Mouse (Mus musculus): ENCODE results near the gene Antxr1. TPM values are rescaled to one million over a fixed set of nuclear protein-coding genes. Genes with fewer than 3 reads are reported as not detected.

The Antxr1 gene
- polyA plus RNA-seq, 1 experiment: 6.4 TPM

DNA sequence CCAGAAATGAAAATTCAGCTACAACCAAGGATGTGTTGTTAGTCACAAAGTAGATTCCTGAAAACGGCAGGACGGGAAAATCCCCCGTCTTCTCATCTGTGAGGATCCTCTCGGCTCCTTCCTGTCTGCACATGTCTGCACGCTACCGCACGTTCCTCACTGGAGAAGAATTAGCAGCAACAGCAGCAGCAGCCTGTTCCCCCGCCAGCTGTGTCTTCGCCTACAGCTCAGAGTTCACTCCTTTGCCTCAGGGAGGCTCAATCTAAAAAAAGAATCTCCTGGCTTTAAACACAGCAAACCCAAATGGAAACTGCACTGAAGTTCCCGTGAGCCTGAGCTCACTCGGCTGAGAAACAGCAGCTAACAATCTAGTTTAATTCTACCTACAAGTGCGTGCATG is 148.6 kb downstream of the Antxr1 start:
- peak; percentile 50 for DNase-seq (ENCODE audit: low read depth)

- DNase-seq (ENCODE audit: low read depth): no peak
Measured at GRCm38 (mm10) chr6:87184418-87184817, 151.2 kb downstream of the Antxr1 start.

- DNase-seq (ENCODE audit: low read depth): no peak
Measured at GRCm38 (mm10) chr6:87183981-87184380, 151.6 kb downstream of the Antxr1 start.

DNA sequence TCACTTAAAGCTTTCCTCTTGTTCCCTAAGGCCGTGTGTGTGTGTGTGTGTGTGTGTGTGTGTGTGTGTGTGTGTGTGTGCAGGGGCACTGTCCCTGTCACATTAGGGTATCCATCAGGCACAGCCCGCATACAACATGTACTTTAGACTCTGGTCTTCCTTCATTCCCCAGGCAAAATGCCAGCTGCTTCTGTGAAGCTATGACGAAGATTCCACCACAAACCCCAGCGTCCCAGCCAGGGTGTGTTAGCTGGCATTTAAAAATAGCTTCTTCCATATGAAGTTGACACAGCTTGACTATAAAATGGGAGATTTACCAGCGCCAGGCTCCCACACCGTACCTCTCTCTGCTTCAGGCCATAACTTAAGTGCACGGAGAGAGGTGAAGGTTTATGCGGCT is 152.5 kb downstream of the Antxr1 start:
- DNase-seq (ENCODE audit: low read depth): no peak

- no peak for DNase-seq (ENCODE audit: low read depth)
Measured at GRCm38 (mm10) chr6:87182736-87183135, 152.9 kb downstream of the Antxr1 start.

- DNase-seq (ENCODE audit: low read depth): no peak
Measured at GRCm38 (mm10) chr6:87171461-87171860, 164.2 kb downstream of the Antxr1 start.

DNA sequence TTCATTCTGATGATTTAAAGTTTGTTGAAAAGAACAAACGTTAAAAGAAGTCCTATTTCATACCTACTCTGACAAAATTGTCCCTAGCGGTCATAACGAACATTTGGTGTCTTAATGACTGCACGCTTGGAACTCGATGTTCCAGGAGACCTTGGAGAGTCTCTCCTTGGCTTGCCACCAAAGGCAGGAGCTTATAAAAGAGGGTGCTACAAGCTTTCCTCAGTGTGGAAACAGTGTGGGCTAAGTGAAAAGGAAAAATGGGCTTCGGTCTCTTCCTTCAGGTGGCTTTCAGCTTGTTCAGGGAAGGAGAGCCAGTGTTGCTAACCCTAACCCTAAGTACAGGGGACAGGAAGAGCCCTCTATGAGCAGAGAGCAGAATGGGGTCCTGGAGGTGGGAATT is 164.7 kb downstream of the Antxr1 start:
- no peak for DNase-seq (ENCODE audit: low read depth)

- no peak for DNase-seq (ENCODE audit: low read depth)
Measured at GRCm38 (mm10) chr6:87170277-87170676, 165.3 kb downstream of the Antxr1 start.

- no peak for DNase-seq (ENCODE audit: low read depth)
Measured at GRCm38 (mm10) chr6:87168021-87168420, 167.6 kb downstream of the Antxr1 start.

DNA sequence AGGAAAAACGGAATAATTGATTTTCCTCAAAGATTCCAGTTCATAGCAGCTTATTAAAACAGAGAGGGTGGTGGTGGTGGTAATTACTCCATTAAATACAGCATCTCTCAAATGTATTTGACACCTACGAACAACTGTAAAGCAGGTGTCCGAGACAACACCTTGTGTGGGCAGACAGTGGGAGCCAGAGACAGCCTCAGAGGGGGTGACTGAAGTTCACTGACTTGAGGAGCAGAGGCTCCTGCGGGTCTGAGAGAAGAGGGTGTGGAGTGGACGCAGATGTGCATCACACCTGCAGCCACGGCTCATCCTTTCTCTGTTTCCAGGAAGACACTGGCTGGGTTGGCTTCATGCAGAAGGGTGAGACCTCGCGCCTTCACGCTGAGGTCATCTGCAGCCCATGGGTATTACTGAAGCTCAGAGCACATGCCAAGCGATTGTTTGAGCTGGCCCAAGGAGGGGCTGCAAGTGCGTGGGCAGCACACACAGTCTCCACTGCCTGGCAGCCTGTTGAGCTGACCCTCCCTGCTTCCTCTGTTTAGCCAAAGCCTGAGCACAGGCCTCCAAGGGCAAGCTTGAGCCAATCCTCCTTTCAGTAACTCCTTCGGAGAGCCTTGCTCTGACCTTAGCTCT is 168.8 kb downstream of the Antxr1 start:
- DNase-seq (ENCODE audit: low read depth): no peak

DNA sequence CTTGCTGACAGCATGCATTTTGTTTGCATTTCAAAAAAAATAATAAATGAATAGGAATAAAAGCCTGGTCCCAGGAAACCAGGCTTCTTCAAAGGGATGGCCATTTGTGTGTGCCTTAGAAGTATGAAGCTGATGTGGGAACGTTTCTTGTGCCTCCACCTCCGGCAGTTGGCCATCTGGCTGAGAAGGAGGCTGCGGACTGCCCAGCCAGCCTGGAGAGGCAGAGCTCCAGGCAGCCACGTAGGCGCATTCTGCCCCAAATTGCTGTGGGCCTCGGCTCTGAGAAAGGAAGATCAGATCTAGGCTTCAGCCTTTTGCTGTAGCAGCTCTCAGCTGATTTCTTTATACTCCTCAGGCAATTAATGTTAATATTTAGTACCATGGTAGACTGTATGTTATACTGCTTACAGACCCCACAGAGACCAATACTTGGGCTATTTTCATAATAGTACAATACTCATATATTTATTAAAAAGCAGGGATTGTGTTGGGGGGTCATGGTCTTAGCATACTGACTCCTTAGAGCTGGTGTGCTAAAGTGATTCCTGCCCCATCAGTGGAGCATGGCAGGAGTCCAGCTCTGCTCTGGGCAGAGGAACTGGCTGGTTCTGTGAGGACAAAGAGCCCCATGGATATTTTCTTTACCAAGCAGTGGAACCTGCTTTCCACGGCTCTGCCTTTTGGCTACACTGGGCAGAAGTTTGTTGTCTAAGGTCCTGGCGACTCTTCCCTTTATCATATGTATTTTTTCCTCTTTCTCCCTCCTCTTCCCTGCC is 169.9 kb downstream of the Antxr1 start:
- DNase-seq (ENCODE audit: low read depth): no peak

DNA sequence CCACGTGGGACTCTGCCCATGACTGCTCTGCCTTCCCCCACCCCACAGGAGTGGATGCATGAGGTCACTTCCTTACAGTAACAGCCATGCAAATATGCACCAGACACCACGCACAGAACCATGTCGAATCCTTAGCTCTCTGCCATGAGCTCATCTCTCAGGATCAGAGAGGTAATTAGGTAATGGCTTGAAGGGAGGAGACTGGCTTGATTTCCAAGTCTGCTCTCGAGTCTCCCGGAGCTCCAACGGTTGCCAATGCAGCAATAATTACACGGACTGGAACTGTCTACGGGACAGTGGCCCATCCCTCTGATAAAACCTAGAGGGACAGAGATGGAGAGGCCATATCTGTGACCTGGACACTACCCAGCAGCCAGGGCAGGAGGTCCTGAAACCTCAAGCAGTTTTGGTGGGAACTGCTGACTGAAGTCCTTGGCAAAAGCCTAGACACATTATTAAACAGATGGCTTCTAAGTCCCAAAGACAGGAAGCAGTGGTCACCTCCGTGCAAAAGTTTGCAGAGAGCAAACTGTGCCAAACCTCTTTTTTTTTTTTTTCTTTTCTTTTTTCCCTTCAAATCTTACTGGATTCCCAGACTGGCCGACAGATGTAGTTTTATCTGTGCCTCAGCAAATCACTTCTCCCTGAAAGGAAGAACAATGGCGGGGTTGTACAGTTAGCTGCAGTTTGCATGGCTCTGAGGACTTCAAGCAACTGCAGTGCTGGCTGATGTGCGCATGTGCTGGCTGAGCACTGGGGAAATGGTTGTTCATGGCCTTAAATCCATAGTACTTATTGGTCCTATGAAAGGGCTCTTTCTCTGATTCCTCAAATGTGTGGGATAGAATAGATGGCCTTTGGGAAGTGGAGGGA is 174.0 kb downstream of the Antxr1 start:
- DNase-seq (ENCODE audit: low read depth): no peak

GRCm38 (mm10) chr6:87160196-87160595 is 175.4 kb downstream of the Antxr1 start:
- DNase-seq (ENCODE audit: low read depth): no peak

DNA sequence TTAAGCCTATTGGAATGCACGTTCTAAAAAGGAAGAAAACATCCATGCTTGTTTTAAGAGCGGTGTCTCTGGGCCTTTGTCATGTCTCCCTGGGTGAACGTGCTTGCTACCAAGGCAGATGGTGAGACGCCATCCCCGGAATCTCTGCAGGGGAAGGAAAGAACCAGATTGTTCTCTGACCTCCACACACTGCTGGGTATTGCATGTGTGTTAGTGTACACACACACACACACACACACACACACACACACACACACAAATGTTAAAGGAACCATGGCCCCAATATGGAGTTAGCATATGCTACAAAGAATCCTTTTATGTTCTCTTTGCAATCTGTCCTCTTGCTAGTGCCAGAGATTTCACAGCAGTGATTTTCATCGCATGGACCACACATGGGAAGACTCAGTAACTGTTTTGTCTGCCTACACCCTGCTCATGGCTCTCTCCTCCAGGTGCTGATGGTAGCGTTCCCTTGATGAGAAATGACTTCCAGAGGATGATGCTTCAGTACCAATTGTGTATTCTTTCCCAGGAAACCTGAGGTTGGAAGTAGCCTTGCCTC is 177.5 kb downstream of the Antxr1 start:
- no peak for DNase-seq (ENCODE audit: low read depth)

- no peak for DNase-seq (ENCODE audit: low read depth)
Measured at GRCm38 (mm10) chr6:87153836-87154235, 181.8 kb downstream of the Antxr1 start.

GRCm38 (mm10) chr6:87153231-87153580 is 182.4 kb downstream of the Antxr1 start:
- DNase-seq (ENCODE audit: low read depth): no peak

DNA sequence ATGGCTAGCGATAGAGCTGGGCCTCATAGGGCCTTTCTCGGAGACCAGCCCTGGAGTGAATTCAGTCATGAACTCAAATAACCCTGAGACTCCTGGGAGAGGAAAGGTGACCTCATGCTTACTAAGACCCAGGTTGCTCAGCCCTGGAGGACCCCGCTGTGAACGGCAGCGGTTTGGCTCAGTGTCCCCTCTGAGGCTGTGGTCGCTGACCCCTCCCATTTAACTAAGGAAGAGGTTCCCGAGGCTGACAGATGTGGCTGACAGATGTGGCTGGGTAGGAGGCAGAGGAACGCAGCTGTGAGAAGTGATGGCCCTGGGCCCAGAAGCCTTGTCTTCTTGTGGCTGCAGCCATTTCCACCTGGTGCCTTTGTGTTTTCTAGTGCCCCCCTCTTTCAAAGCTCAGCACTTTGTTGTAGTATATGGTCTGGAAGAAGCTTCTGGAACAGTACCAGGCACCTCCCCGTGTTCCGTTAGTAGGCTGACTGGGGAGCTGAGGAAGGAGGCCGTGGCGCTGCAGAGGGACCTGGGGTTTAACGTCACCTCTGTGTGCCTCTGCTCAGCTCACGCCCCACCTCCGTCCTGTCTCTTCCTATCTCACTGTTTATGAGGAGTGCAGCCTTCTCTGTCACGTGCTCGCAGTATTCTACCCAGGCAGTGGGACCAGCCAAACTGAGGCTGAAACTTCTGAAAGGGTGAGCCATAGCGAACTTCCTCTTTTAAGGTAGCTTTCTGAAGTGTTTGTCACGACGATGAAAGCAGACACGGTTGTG is 183.0 kb downstream of the Antxr1 start:
- no peak for DNase-seq (ENCODE audit: low read depth)

GRCm38 (mm10) chr6:87151427-87151826 is 184.2 kb downstream of the Antxr1 start:
- no peak for DNase-seq (ENCODE audit: low read depth)

DNA sequence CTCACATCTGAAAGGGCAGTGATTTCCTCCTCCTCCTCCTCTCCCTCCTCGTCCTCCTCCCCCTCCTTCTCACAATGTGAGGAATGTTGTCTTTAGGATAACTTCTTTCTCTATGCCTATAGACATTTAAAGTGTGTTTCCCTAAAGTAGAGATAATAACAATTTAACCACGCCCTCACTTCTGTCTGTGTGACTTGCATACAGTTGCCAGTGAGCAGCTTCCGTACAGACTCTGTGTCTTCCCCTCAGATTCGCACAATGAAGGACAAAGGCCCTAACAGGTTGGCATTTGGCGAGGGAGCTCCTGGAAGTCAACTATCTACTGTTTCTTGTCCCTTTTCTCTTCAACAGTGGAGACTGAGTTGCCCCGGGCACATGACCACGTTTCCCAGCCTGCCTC is 185.2 kb downstream of the Antxr1 start:
- no peak for DNase-seq (ENCODE audit: low read depth)

GRCm38 (mm10) chr6:87147921-87148320 is 187.7 kb downstream of the Antxr1 start:
- no peak for DNase-seq (ENCODE audit: low read depth)

DNA sequence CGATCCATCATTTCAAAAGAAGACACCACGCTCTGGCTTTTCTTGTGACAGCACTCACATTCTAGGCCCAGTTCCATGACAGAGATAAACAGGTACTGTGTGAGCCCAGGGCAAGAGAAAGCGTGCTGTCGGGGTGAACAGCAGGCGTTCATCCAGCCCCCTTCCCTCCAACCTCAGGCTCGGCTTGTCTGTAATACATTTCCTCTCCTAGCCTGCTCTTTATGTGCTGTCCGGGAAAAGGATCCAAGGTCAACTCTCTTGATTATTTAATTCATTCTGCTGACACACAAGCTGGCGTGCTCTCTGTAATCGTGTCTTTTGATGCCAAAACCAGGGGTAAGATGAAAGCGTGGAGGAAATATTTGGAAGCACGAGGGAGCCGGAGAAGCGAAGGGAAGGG is 192.0 kb downstream of the Antxr1 start:
- DNase-seq (ENCODE audit: low read depth): no peak

- DNase-seq (ENCODE audit: low read depth): no peak
Measured at GRCm38 (mm10) chr6:87142239-87142638, 193.4 kb downstream of the Antxr1 start.
